Mouse (Mus musculus) adrenal gland, adult 18-20 months (tissue): ENCODE data around the gene Ccdc42. TPM values are rescaled to one million over a fixed set of nuclear protein-coding genes. Genes with fewer than 3 reads are reported as not detected.

Experiments used
- DNase-seq, 2 experiments: peaks; one replicate each; pipeline ENCODE4 v3.0.0; 2021 to 2022; ENCODE audit warnings: low spot score in 2 of 2
- long read RNA-seq, 2 experiments: library from polyadenylated mRNA; stranded (forward); transcript quantifications; one replicate each; pipeline ENCODE4 v2.0.0; 2021
- total RNA-seq, 2 experiments: library from RNA; stranded (reverse); gene quantifications; 1 replicate in 1 of 2; 2 replicates in 1 of 2; pipeline ENCODE4 v1.2.3; 2021

Ccdc42 gene
- under 1 TPM in 1 of 2 experiments, not detected in 1; 0.42 TPM for total RNA-seq
- long read RNA-seq, experiment 1 = 0 reads
- long read RNA-seq, experiment 2 = 0 reads

DNA sequence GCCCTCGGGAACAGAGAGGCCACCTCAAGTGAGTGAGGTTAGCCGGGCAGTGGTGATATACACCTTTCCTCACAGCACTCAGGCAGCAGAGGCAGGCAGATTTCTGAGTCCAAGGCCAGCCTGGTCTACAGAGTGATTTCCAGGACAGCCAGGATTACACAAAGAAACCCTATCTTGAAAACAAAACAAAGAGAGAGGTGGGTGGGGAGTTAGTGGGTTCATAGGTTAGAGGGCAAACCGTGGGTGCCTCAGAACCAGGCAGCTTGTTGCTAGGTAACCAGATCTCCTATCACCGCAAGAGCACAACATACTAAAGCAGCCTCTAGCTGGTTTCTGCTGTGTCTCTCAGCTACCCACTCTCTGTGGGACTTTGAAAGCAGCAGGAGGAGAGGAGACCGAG is at the start of gene Ccdc42:
Gene Ccdc42 (plus strand): TSS at position 301 of the 400 bp plus-strand sequence.
- DNase-seq = no peak

- no peak for DNase-seq
These were observed 47.2 kb upstream of the Ccdc42 start for GRCm38 (mm10) chr11:68539621-68540020.

DNA sequence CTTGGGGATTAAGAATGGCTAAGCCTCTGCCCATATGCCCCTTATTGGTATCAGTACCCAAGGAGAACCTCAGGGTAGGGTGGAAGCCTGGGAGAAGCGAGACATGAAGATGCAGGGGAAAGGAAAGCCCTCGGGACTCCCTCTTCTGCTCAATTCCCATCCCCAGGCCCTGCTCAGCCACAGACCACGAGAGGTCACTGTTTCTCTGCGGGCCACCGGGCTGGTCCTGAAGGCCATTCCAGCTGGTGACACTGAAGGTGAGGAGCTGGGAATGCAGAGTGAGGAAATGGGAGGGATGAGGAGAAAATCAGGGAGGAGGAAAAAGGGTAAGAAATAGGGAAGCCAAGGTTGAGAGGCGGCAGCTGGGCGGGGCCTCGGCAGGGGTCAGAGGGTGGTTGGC is 42.3 kb upstream of the Ccdc42 start:
- DNase-seq = no peak

DNA sequence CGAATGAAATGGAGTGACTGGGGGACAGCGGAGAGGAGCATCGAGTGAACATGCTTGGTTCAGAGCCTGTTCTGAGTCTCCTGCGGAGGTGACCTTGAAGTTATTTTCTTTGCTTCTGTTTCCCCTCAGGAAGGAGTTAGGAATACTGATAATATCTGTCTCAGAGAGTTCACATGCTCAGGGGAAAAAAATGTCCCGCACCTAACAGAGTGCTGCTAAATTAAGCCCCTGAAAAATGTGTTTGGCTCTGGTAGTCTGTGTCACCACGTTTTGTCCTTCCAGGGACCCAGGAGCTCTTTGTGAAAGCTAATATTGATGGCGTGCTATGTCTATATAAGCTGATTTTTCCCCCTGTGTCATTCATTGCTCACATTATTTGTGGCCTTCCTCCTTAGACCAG is 41.6 kb upstream of the Ccdc42 start:
- no peak for DNase-seq

DNA sequence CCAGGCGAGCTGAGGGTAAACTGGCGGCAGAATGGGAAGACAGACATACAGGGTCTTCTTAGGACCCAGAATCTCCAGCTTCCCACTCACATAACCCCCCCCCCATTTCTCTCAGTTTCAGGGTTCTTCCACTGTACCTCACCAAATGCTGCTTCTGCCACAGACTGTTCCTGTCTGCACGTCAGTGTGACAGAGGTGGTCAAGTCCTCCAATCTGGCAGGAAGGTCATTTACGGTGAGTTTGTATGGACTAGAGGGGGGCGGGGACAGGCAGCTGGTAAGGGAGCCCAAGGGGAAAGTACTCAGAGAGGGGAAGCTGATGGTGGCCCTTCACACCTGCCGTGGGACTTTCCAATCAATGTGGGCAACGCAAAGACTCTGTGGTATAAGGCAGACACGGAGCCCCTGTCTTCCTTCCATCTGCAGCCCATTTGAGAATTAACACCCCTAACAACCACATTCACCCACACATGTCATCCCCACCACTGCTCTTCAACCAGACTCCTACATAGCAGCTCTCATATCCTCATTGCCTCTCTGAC is 41.1 kb upstream of the Ccdc42 start:
- DNase-seq = no peak

- no peak for DNase-seq
These were observed 39.3 kb upstream of the Ccdc42 start for GRCm38 (mm10) chr11:68547484-68547883.

DNA sequence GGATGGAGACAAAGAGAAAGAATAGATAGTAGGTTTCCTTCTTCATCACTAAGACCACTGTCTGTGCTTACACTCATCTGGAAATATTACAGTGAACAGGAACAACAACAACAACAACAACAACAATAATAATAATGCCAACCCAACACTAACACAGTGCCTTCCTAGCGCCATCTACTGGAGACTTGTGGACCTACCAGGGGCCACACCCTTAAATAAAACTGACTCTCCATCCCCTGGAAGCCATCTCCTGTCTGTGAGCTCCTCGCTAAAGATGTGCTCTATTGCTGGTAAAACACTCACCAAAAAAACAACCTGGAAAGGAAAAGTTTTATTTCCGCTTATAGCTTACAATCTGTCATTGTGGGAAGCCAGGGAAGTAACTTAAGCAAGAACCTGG is 37.2 kb upstream of the Ccdc42 start:
- DNase-seq = no peak

- DNase-seq = no peak
These were observed 36.5 kb upstream of the Ccdc42 start for GRCm38 (mm10) chr11:68550358-68550757.

GRCm38 (mm10) chr11:68553981-68554471 is 32.8 kb upstream of the Ccdc42 start:
- DNase-seq = peak; percentile 24 to 66

GRCm38 (mm10) chr11:68555918-68556584 is 30.8 kb upstream of the Ccdc42 start, which contains the start of gene Mfsd6l:
Gene Mfsd6l (plus strand): TSS chr11:68556186.
- no peak for DNase-seq

GRCm38 (mm10) chr11:68559546-68559945 is 27.3 kb upstream of the Ccdc42 start:
- DNase-seq = no peak

DNA sequence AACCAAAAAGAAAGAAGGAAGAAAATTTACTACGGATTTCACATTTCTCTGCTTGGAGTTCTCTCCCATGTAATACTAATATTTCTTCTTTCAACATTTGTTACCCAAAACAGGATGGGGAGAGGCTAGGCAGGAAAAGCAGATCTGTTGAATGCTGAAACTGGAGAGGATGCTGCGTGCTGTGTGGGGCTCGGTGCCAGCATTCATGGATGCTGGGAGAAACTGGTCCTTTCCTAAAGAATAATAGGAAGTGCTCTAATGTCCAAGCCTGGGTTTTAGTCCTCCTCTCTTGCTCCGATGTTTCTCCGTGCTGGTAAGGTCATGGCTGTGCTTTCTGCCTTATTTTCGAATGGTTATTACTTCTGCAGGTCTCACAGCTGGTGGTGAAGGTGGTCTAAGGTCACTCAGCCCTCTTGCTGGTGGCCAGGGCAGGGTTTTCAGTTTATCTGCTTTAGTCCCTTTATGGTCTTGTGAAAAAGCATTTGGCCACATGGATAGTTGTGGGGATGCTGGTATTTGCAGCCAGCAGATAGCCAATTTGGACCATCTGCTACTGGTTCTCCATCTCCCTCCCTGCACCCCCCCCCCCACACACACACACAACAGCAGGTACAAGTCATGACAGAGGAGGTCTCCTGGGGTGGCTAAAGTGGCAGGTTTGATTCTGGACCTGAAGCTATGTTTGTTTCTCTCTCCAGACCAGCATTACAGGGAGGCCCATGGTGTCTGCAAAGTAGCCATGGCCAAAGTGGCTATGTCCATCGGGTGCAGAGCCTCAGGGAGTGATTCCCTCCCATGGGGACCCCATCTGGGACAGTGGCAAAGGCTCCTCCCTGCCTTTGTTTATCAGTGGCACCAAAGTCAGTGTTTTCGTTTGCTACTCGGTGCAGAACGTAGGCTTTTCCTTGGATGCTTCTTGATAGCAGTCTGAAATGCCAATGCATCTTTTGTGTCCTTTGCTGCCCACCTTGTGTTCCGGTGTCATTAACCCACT is 24.6 kb upstream of the Ccdc42 start:
- no peak for DNase-seq

DNA sequence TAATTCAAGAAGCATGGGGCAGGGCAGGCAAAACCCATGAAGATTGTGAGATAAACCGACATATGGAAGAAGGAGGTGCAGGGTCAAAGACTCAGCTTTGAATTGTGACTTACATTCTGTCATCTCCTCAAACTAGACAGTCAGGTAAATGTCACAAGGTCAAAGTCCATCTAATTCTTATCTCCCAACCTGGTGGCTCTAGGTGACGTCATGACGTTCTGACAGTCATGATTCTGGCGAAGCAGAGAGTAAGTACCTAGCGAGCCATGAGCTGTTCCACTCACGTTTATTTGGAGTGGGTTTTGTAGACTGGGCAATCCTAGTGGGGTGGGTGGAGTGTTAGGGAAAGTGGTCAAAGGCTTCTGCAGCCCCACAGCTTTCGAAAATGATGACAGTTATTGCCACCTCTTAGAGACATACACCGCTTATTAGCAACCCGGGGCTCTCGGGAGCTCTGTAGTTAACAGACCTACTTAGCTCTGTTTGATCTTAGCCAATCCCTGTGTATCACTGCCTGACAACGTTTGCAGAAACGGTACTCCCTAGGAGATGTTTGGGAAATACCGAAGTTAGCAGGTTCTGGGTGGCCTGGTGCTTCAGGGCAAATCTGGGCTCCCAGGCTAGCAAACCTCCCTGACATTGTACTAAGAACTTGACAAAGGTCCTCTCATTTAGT is 22.3 kb upstream of the Ccdc42 start:
- DNase-seq = no peak

- DNase-seq = no peak
These were observed 21.8 kb upstream of the Ccdc42 start for GRCm38 (mm10) chr11:68565032-68565429.

GRCm38 (mm10) chr11:68566447-68567059 is 20.3 kb upstream of the Ccdc42 start:
- DNase-seq = peak; percentile 56 to 60

DNA sequence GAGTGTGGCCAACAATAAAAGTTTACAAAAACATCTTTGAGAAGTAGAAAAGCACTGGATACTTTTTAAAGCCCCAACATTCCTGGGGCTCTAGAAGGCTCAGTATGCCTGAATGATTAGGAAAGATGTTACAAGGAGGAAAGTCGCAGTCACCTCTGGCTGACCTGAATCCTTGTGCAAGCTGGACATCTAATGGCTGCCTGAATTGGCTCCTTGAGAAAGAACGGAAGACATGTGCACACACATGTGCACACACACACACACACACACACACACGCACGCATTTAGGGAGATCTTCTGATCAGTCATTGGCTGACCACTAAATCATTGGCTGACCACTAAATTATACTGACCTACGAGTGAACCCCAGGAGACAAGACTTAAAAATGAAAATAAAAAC is 16.0 kb upstream of the Ccdc42 start:
- DNase-seq = no peak

DNA sequence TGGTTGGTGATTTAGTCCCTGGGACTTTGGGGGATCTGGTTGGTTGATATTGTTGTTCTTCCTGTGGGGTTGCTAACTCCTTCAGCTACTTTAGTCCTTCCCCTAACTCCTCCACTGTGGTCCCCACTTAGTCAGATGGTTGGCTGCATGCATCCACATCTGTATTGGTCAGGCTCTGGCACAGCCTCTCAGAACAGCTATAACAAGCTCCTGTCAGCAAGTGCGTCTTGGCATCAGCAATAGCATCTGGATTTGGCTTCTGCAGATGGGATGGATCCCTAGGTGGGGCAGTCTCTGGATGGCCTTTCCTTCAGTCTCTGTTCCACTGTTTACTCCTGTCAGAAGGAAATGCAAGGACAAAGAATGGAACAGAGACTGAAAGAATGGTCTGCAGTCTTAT is 9.7 kb upstream of the Ccdc42 start:
- DNase-seq = no peak

GRCm38 (mm10) chr11:68579462-68579881 is 7.3 kb upstream of the Ccdc42 start:
- no peak for DNase-seq

DNA sequence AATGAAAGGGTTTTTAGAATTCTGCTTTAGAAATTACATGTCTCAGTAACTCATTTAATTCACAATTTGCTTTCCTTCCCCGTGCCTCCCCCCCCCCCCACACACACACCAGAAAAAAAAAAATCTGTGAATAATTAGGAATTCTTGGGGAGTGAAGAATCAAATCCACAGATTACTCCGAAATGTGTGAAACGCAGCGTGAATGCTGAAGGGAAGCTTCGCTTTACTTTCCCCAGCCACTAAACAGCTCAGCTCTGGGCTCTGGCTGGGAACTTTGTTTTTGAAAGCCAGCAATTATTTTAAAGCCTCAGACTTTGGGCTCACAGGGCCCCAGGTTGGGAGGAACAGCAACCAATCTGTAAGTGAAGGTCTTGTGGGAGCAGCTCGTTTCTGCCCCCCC is 6.3 kb upstream of the Ccdc42 start:
- no peak for DNase-seq

GRCm38 (mm10) chr11:68583225-68583624 is 3.6 kb upstream of the Ccdc42 start:
- DNase-seq = no peak
